Mouse (Mus musculus): Measurements from ENCODE around the gene Tlx1.

DNA sequence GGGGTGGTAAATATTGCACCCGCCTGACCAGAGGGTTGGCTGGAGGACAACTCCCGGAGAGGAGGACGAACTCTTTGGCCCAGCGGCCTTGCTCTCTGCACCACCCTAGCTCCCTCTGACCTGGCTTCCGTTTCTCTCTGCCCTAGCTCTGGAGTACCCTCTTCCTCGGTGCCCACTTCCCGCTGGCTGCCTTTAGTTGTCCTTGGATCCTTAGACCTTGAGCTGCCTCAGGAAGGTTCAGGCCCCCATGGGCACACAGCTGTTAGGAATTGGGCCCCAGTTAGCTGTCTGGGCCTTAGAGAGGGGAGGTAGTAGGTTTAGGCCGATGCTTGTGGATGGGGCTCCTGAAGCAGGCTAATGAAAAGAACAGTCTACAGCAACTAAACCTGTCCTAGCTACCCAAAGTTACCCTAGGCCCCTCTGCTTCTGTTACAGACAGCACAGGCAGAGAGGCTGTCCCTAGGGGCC lies 1.7 kb downstream of the Tlx1 start:
- TF ChIP-seq CTCF (IDR thresholded peaks at IDR 0.05; ENCODE audit: low read depth) (no peak), EP300 (IDR thresholded peaks at IDR 0.05; ENCODE audit: low read depth) (no peak)
